8 mouse cellular contexts compared by ENCODE assay signal in genomic region chr8:93591608-93592301, GRCm38 (mm10). TPM values are rescaled to one million over a fixed set of nuclear protein-coding genes. Genes with fewer than 3 reads are reported as not detected.
A peak's percentile ranks its signal among the peaks of the same experiment; 100 is the strongest.
DNase-seq lines count a peak whose midpoint lies in the region; ATAC-seq and TF ChIP-seq lines count a peak whose summit lies in the region.

No protein-coding gene starts in this region.

- H3K4me1 ChIP-seq in spleen, adult 2 months (ENCODE audit: control insufficient read depth, insufficient read depth, insufficient read length), result no peaks in the 10 kb centered on the region
- H3K4me1 ChIP-seq in intestine, postnatal 0 days (replicated peaks; ENCODE audit: control insufficient read depth, insufficient read depth, low read length), result no peaks in the 10 kb centered on the region
- H3K4me1 ChIP-seq in limb, embryonic 10.5 days, result no peaks in the 10 kb centered on the region
- H3K4me1 ChIP-seq in neural tube, embryonic 11.5 days (ENCODE audit: control insufficient read depth, insufficient read depth, low read length), result no peaks in the 10 kb centered on the region
- H3K4me1 ChIP-seq in thymus, adult 2 months (replicated peaks; ENCODE audit: control insufficient read depth, insufficient read depth, low read length), result no peaks in the 10 kb centered on the region

- no peaks in the 10 kb centered on the region for H3K36me3 ChIP-seq in spleen, adult 2 months (ENCODE audit: control insufficient read depth, insufficient read depth, low read length)
- H3K36me3 ChIP-seq in intestine, postnatal 0 days (ENCODE audit: control insufficient read depth, insufficient read depth), result no peaks in the 10 kb centered on the region
- H3K36me3 ChIP-seq in limb, embryonic 10.5 days, result no peaks in the 10 kb centered on the region
- H3K36me3 ChIP-seq in neural tube, embryonic 11.5 days (ENCODE audit: control insufficient read depth, insufficient read depth, low read length), result no peaks in the 10 kb centered on the region
- H3K36me3 ChIP-seq in thymus, adult 2 months (ENCODE audit: control insufficient read depth, insufficient read depth, low read length), result no peaks in the 10 kb centered on the region

- H3K4me2 ChIP-seq in intestine, postnatal 0 days (replicated peaks; ENCODE audit: low read depth), result no peak overlapping the region
- H3K4me2 ChIP-seq in neural tube, embryonic 11.5 days (ENCODE audit: low read depth), result no peak overlapping the region

- H3K27ac ChIP-seq in spleen, adult 2 months (ENCODE audit: insufficient read depth, low read length), result no peak overlapping the region
- no peak overlapping the region for H3K27ac ChIP-seq in intestine, postnatal 0 days (ENCODE audit: low read depth, low read length)
- H3K27ac ChIP-seq in limb, embryonic 10.5 days, result no peak overlapping the region
- no peak overlapping the region for H3K27ac ChIP-seq in neural tube, embryonic 11.5 days (ENCODE audit: low read depth, low read length)
- H3K27ac ChIP-seq in thymus, adult 2 months (ENCODE audit: control insufficient read depth, insufficient read depth, low read length), result no peak overlapping the region

- no peak overlapping the region for H3K9ac ChIP-seq in intestine, postnatal 0 days (ENCODE audit: low read depth, low read length)
- H3K9ac ChIP-seq in neural tube, embryonic 11.5 days (ENCODE audit: low read length), result no peak overlapping the region

- ATAC-seq in intestine, postnatal 0 days, result no peak
- no peak; the same call in 1 of the 2 replicates for ATAC-seq in neural tube, embryonic 11.5 days (ENCODE audit: insufficient read depth, low FRiP score, low TSS enrichment)

- TF ChIP-seq CTCF in spleen, adult 2 months (IDR thresholded peaks at IDR 0.05; ENCODE audit: extremely low read depth, insufficient read depth, insufficient read length, insufficient replicate concordance), result peak; percentile 19; the same call in 1 of the 2 replicates
- TF ChIP-seq CTCF in intestine, postnatal 0 days (IDR thresholded peaks at IDR 0.05; ENCODE audit: low read depth), result peak; percentile 90
- TF ChIP-seq CTCF in thymus, adult 2 months (IDR thresholded peaks at IDR 0.05; ENCODE audit: borderline replicate concordance, control insufficient read depth, extremely low read depth, insufficient read depth, low read length, poor library complexity), result no peak

- H3K9me3 ChIP-seq in intestine, postnatal 0 days (ENCODE audit: control insufficient read depth), result no peaks in the 10 kb centered on the region
- H3K9me3 ChIP-seq in limb, embryonic 10.5 days (replicated peaks), result no peaks in the 10 kb centered on the region
- H3K9me3 ChIP-seq in neural tube, embryonic 11.5 days (ENCODE audit: control insufficient read depth, low read length), result no peaks in the 10 kb centered on the region

- no peak for TF ChIP-seq POLR2A in spleen, adult 2 months (IDR thresholded peaks at IDR 0.05; ENCODE audit: low read depth, low read length)
- TF ChIP-seq POLR2A in thymus, adult 2 months (IDR thresholded peaks at IDR 0.05; ENCODE audit: control insufficient read depth, extremely low read depth, insufficient read depth, low read length, poor library complexity), result no peak

- H3K4me3 ChIP-seq in spleen, adult 2 months (ENCODE audit: extremely low read depth, insufficient read depth, insufficient read length), result no peak overlapping the region
- H3K4me3 ChIP-seq in intestine, postnatal 0 days (ENCODE audit: low read depth, low read length), result no peak overlapping the region
- no peak overlapping the region for H3K4me3 ChIP-seq in limb, embryonic 10.5 days
- H3K4me3 ChIP-seq in neural tube, embryonic 11.5 days (ENCODE audit: low read depth, low read length), result no peak overlapping the region
- H3K4me3 ChIP-seq in thymus, adult 2 months (ENCODE audit: control insufficient read depth, insufficient read depth, low read length), result no peak overlapping the region

- 43% methylated on average over 9 of the region's 9 CpGs for WGBS in spleen, adult 2 months
- WGBS in intestine, postnatal 0 days, result 31% methylated on average over 9 of the region's 9 CpGs
- 36% methylated on average over 9 of the region's 9 CpGs for WGBS in limb, embryonic 10.5 days
- 34% methylated on average over 9 of the region's 9 CpGs for WGBS in neural tube, embryonic 11.5 days
- WGBS in thymus, adult 2 months, result 49% methylated on average over 9 of the region's 9 CpGs

- no peaks in the 10 kb centered on the region; the same call in 1 of the 2 replicates for H3K27me3 ChIP-seq in spleen, adult 2 months (ENCODE audit: control insufficient read depth, insufficient read depth, low read length)
- H3K27me3 ChIP-seq in intestine, postnatal 0 days (replicated peaks; ENCODE audit: control insufficient read depth, insufficient read depth, low read length), result no peaks in the 10 kb centered on the region
- no peaks in the 10 kb centered on the region for H3K27me3 ChIP-seq in limb, embryonic 10.5 days (ENCODE audit: low read depth, poor library complexity, severe bottlenecking)
- H3K27me3 ChIP-seq in neural tube, embryonic 11.5 days (ENCODE audit: control insufficient read depth, insufficient read depth, low read length), result no peaks in the 10 kb centered on the region
- no peaks in the 10 kb centered on the region for H3K27me3 ChIP-seq in thymus, adult 2 months (ENCODE audit: control insufficient read depth, insufficient read depth, low read length)

- DNase-seq in spleen, adult 2 months (ENCODE audit: low read depth in 1 of 2, low spot score in 2 of 2), result peak in 1 of 2 experiments; percentile 10
- no peak for DNase-seq in spleen, adult 12 weeks (ENCODE audit: low spot score)
- peak; percentile 92 for DNase-seq in embryo, embryonic 10.5 days (ENCODE audit: low spot score)
- peak; percentile 5 for DNase-seq in gonadal fat pad, adult 2 months (ENCODE audit: low read depth)
- peak; percentile 86 for DNase-seq in limb, embryonic 10.5 days (ENCODE audit: low spot score)
- DNase-seq in neural tube, embryonic 11.5 days (ENCODE audit: low spot score), result peak; percentile 87
- peak; percentile 43 for DNase-seq in thymus, adult 2 months

RNA-seq across cellular contexts. Expression of gene Ces5a, which starts 56.1 kb away (rescaled TPM):
- 0.08 TPM in 1 of 2 replicates, not detected in the other for polyA plus RNA-seq in spleen, adult 2 months (2012; rRNA removed)
- polyA plus RNA-seq in gonadal fat pad, adult 2 months (2012; rRNA removed), result 1,018 and 1,611 TPM in 2 replicates
- polyA plus RNA-seq in intestine, postnatal 0 days (2015; fragmentation: Nextera tagmentation; extraction: Ambion mirVana), result not detected in 2 replicates
- polyA plus RNA-seq in limb, embryonic 10.5 days (2016; fragmentation: Nextera tagmentation; extraction: Ambion mirVana), result not detected in 2 replicates
- polyA plus RNA-seq in neural tube, embryonic 11.5 days (2014; fragmentation: Nextera tagmentation; extraction: Ambion mirVana), result not detected in 2 replicates
- 1.1 TPM in 2 replicates for polyA plus RNA-seq in thymus, adult 2 months (2012; rRNA removed)

Comparison
In these comparisons a context has a peak if more than half of its experiments do, and no peak if none do; other contexts are left out.
1. RNA of gene Ces5a, which starts 56.1 kb away (polyA plus RNA-seq): 1,018 to 1,611 TPM in gonadal fat pad, adult 2 months; 1.1 TPM in thymus, adult 2 months, not detected in neural tube, embryonic 11.5 days, 0.08 TPM in spleen, adult 2 months, not detected in intestine, postnatal 0 days and not detected in limb, embryonic 10.5 days; every median in the first group is over 100 times any median in the second.